Mouse (Mus musculus) midbrain, postnatal 0 days (tissue): ENCODE data around the gene Irf5. TPM values are rescaled to one million over a fixed set of nuclear protein-coding genes. Genes with fewer than 3 reads are reported as not detected.

Experiments used
- ATAC-seq: fragments of 200-750 bp; cut with Nextera tagmentation; 2 replicates; pipeline ENCODE4 v1.8.0; 2017; ENCODE audit warnings: moderate number of reproducible peaks, mild to moderate bottlenecking, moderate TSS enrichment, moderate library complexity; ENCODE audit not compliant: low FRiP score
- DNase-seq: peaks from one replicate; pipeline ENCODE4 v3.0.0-alpha.2; 2015; ENCODE audit warnings: low spot score
- H3K27ac ChIP-seq: fragments of 300-500 bp; sonication (generic); 2 replicates; pipeline ENCODE4 v1.5.1; 2014; ENCODE audit warnings: low read depth, mild to moderate bottlenecking, low read length, mixed read lengths
- H3K27me3 ChIP-seq: fragments of 300-500 bp; sonication (generic); 2 replicates; pipeline ENCODE4 v1.6.1; 2014; ENCODE audit warnings: low read length, control low read depth, mixed read lengths; ENCODE audit not compliant: insufficient read depth
- H3K36me3 ChIP-seq: fragments of 300-500 bp; sonication (generic); 2 replicates; pipeline ENCODE4 v1.6.1; 2014; ENCODE audit warnings: low read length, control low read depth, mixed read lengths; ENCODE audit not compliant: insufficient read depth
- H3K4me1 ChIP-seq: fragments of 300-500 bp; sonication (generic); 2 replicates; pipeline ENCODE4 v1.6.1; 2014; ENCODE audit warnings: mild to moderate bottlenecking, control low read depth, antibody characterized with exemption, low read length, mixed read lengths; ENCODE audit not compliant: insufficient read depth
- H3K4me2 ChIP-seq: fragments of 300-500 bp; sonication (generic); 2 replicates; pipeline ENCODE4 v1.6.1; 2014; ENCODE audit warnings: low read depth, mild to moderate bottlenecking, low read length, mixed read lengths; ENCODE audit not compliant: poor library complexity, severe bottlenecking
- H3K4me3 ChIP-seq: fragments of 300-500 bp; sonication (generic); 2 replicates; pipeline ENCODE4 v1.5.1; 2014; ENCODE audit warnings: low read depth, mild to moderate bottlenecking, low read length, moderate library complexity
- H3K9ac ChIP-seq: fragments of 300-500 bp; sonication (generic); replicated peaks from 2 replicates; pipeline ENCODE4 v1.6.1; 2014; ENCODE audit warnings: mild to moderate bottlenecking, low read length, moderate library complexity, mixed read lengths; ENCODE audit not compliant: poor library complexity, severe bottlenecking
- H3K9me3 ChIP-seq: fragments of 300-500 bp; sonication (generic); 2 replicates; pipeline ENCODE4 v1.6.1; 2016; ENCODE audit warnings: low read length, control low read depth
- CTCF ChIP-seq: IDR thresholded peaks from 2 replicates; pipeline ENCODE4 v1.5.1; 2016; ENCODE audit warnings: antibody characterized with exemption, mild to moderate bottlenecking
- WGBS: fragments of 180-500 bp; shearing (Covaris S2); extraction: QIAGEN DNeasy Blood & Tissue Kit; methylation state at CpG from one replicate; pipeline ENCODE4 v1.1.7; 2014; 5-methylcytosine and 5-hydroxymethylcytosine counted together
- polyA plus RNA-seq: library from polyadenylated mRNA; unstranded; fragments of >200 nt; fragmentation: Nextera tagmentation; extraction: Ambion mirVana; gene quantifications from 2 replicates; pipeline ENCODE4 v1.2.1, GENCODE M21; 2015
- total RNA-seq: library from RNA; depleted of rRNA; stranded (reverse); fragments of >200 nt; gene quantifications from 2 replicates; pipeline ENCODE4 v1.2.3, GENCODE M21; 2014; rRNA removed

The Irf5 gene
- 3.2 and 3.5 TPM in 2 replicates for total RNA-seq
- 1.7 and 2.0 TPM in 2 replicates for polyA plus RNA-seq

- ATAC-seq (no peak; the same call in 1 of the 2 replicates), DNase-seq (no peak)
- Histone ChIP-seq H3K4me1 (0 out of 2 replicates have a peak, but pooled peaks cover 8% of the 10 kb centered on the region), H3K36me3 (no peaks in the 10 kb centered on the region), H3K27ac (no peak within 1 kb of the TSS), H3K4me2 (peak within 1 kb of the TSS; percentile 97), H3K9ac (peak within 1 kb of the TSS; percentile 48), H3K4me3 (peak within 1 kb of the TSS; percentile 47), H3K27me3 (peaks cover 39% of the 10 kb centered on the region), H3K9me3 (no peaks in the 10 kb centered on the region)
- WGBS = under 1% methylated on average over 47 of the region's 96 CpGs
- TF ChIP-seq CTCF = no peak
Observed at GRCm38 (mm10) chr6:29526281-29527251, at the start of gene Irf5. Gene Irf5 (plus strand): TSS chr6:29526625.

GRCm38 (mm10) chr6:29482691-29483090 is 43.7 kb upstream of the Irf5 start:
- H3K27ac ChIP-seq = no peak overlapping the region
- no peaks in the 10 kb centered on the region for H3K36me3 ChIP-seq
- no peaks in the 10 kb centered on the region for H3K4me1 ChIP-seq
- no peak for TF ChIP-seq CTCF
- H3K4me2 ChIP-seq = no peak overlapping the region
- H3K9ac ChIP-seq = no peak overlapping the region
- no peaks in the 10 kb centered on the region for H3K9me3 ChIP-seq
- ATAC-seq = no peak
- peaks cover 17% of the 10 kb centered on the region; the same call in 1 of the 2 replicates for H3K27me3 ChIP-seq
- H3K4me3 ChIP-seq = no peak overlapping the region
- 93% methylated on average over 13 of the region's 13 CpGs for WGBS
- DNase-seq = no peak

GRCm38 (mm10) chr6:29484716-29485559 is 41.5 kb upstream of the Irf5 start:
- peaks cover 17% of the 10 kb centered on the region; the same call in 1 of the 2 replicates for H3K27me3 ChIP-seq
- H3K9ac ChIP-seq = no peak overlapping the region
- peak; percentile 75 for DNase-seq
- H3K4me3 ChIP-seq = peak overlapping the region; percentile 18; the same call in 1 of the 2 replicates
- 8% methylated on average over 25 of the region's 26 CpGs for WGBS
- H3K4me2 ChIP-seq = peak overlapping the region; percentile 41
- TF ChIP-seq CTCF = peak; percentile 91
- no peaks in the 10 kb centered on the region for H3K36me3 ChIP-seq
- no peaks in the 10 kb centered on the region for H3K9me3 ChIP-seq
- peak; percentile 36 for ATAC-seq
- no peak overlapping the region for H3K27ac ChIP-seq
- H3K4me1 ChIP-seq = no peaks in the 10 kb centered on the region

GRCm38 (mm10) chr6:29485951-29486350 is 40.5 kb upstream of the Irf5 start:
- Histone ChIP-seq H3K9ac (no peak overlapping the region), H3K27ac (no peak overlapping the region), H3K9me3 (no peaks in the 10 kb centered on the region), H3K36me3 (no peaks in the 10 kb centered on the region), H3K4me2 (no peak overlapping the region), H3K4me3 (no peak overlapping the region), H3K27me3 (peaks cover 17% of the 10 kb centered on the region; the same call in 1 of the 2 replicates), H3K4me1 (no peaks in the 10 kb centered on the region)
- no peak for DNase-seq
- WGBS = 47% methylated on average over 2 of the region's 2 CpGs
- ATAC-seq = no peak
- TF ChIP-seq CTCF = no peak

GRCm38 (mm10) chr6:29494101-29494500 is 32.3 kb upstream of the Irf5 start:
- no peak overlapping the region for H3K9ac ChIP-seq
- peaks cover 9% of the 10 kb centered on the region; the same call in 1 of the 2 replicates for H3K4me1 ChIP-seq
- no peak overlapping the region for H3K27ac ChIP-seq
- ATAC-seq (no peak), DNase-seq (no peak)
- TF ChIP-seq CTCF = no peak
- H3K27me3 ChIP-seq = peaks cover 17% of the 10 kb centered on the region
- H3K36me3 ChIP-seq = 0 out of 2 replicates have a peak, but pooled peaks cover 3% of the 10 kb centered on the region
- no peaks in the 10 kb centered on the region for H3K9me3 ChIP-seq
- H3K4me3 ChIP-seq = no peak overlapping the region
- 90% methylated on average over 4 of the region's 4 CpGs for WGBS
- H3K4me2 ChIP-seq = no peak overlapping the region
